Mouse (Mus musculus): ENCODE data around the gene Uap1.
A peak's percentile ranks its signal among the peaks of the same experiment; 100 is the strongest.

Uap1 gene

DNA sequence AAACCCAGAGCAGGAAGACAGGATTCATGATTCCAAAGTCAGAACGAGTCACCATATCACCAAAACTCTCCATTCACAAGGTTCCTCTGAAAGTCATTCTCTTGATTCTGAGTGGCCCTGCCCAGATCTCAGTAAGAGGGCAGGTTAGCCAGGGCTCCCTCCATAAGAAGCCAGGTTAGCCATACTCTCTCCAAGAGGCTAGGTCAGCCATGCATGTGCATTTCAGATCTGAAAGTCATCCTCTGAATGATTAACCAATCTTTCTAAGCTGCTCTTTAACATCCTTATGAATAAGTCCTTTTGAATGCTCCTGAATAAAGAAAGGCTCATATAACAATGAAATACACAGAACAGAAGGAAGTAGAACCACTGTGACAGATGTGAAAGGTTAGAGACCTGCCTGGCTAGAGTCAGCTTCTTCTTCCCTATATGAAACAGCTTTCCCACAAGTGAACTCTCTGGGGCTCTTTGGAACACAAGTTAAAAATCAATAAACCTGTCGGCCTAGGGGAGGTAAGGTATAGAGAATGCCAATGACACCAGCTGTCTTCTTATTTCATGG is 10.6 kb downstream of the Uap1 start:
- no peak for DNase-seq (ENCODE audit: low read depth)

DNA sequence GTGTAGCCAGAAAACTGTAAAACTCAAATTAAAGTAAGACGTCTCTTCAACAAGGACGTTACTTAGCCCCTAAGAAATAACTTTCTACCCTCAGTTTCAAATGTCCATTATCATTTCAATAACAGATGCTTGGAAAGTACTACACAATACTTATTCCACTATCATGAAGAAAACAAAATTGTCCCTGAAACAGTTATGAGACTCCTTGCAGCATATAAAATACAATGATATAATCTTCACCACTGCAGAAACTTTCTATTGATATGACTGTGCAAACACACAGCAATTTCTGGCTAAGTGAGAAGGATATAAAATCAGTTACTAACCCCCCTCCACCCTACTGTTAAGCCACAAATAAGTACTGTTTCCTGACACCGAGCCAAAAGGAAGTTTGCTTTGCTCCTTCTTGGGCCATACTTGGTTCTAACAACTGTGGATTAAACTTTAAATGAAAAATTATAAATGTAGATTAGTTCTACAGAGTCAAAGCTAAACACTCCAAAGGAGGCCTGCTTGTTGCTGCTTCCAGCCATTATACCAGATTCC is 11.3 kb downstream of the Uap1 start:
- no peak for DNase-seq (ENCODE audit: low read depth)

DNA sequence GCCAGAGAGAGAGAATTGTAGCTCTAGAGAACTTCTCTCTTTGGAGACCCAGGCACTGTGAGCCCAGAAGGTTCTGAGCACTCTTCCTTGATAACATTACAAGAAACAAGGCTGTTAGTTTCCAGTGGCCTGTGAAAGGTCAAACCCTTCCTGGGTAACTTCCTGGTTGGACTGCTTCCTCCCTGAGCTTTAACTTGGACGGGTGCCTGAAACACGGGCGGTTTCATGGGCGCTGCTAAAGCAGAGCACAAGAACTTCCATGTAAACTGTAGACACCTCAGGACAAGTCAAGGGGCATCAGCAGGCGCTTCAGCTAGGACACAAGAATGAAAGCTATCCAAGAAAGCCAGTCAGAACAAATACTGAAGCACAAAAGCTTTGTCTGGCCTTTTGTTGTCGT is 12.9 kb downstream of the Uap1 start:
- no peak for DNase-seq (ENCODE audit: low read depth)

DNA sequence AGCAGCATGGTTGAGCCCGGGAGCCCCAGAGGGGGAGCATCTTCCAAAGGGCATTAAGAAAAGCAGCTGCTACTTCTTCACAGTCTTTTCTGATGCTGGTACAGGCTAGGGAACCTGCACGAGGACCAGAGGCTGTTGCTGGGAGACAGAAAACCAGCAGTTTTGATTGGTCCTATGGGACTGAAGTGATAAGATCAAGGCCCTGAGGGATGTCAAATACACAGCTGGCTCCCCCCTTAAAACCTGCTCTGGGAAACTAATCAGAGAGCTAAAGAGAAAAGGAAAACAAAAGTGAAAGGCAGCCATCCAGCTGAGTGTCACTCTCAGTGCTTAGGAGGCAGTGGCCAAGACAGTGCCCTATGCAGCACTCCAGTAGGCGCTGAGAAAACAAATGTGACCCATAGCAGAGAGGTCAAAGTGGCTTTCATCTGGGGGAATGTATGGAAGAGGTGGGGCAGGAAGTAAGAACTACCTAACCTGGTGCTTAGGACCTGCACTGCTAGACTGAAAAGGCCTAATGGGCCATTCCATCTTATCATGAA is 14.3 kb downstream of the Uap1 start:
- no peak for DNase-seq (ENCODE audit: low read depth)

DNA sequence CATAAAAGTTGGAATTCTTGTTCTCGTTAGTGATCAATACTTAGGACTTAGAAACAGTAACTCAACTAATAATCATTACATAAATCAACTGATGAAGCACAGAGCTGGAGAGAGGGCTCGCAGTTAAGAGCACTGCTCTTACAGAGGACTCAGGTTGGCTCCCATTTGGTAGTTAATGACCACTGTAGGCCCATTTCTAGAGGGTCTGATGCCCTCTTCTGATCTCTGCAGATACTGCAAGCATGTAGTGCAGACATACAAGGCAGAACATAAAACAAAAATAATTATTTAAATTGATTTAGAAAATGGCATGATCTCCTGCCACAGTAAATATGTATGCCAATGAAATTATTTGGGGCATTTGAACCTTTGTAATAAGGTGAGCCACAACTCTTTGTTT is 15.1 kb downstream of the Uap1 start:
- DNase-seq (ENCODE audit: low read depth) = no peak

DNA sequence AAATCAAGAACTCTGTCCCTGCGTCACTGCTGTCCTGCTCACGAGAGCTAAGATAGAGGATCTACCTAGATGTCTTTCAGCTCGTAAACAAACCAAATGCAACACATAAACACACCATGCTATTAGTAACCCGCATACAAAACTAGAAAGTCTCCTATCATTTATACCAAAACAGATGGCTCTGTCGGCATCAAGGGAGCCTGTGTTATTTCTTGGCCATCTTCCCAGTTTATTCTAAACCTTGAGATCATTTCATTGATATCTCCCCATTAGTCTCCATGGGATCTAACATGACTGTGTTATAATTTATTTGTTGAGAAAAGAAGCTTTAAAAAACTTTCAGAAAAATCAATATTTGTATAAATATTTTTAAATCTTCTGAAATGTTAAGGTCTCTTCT is 19.0 kb downstream of the Uap1 start:
- no peak for DNase-seq (ENCODE audit: low read depth)

DNA sequence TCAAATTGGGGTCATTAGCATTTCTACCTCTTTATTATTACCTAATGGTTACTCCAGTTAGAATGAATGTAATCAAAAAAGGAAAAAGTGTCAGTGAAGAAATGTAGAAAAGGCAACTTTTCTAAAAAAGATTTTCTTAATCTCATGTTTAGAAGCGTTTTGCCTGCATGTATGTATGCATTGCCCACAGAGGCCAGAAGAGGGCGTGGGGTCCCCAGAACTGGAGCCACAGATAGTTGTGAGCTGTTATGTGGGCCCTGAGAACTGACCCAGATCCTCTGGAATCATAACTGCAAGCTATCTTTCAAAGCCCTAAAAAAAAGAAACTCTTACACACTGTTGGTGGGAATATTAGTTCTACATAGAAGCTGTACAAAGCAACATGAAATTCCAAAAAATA is 19.5 kb downstream of the Uap1 start:
- DNase-seq (ENCODE audit: low read depth) = no peak

DNA sequence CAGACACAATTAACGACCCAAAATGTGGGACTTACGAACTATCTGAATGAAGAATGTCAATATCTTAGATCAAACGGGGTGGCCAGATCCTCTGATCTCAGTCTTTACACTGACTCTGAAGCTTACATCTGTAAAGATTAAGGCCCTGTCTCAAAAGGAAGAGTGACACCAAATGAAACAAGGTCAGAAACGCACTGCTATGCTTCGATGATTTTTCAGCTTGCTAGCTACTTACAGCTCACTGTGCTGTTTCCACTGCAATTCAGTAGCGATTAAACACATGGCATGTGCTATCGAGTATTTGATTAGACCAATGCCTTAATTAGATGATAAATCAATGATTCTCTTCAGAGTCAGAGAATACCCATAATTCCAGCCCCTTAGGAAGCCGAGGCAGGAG is 20.8 kb downstream of the Uap1 start:
- DNase-seq (ENCODE audit: low read depth) = no peak

DNA sequence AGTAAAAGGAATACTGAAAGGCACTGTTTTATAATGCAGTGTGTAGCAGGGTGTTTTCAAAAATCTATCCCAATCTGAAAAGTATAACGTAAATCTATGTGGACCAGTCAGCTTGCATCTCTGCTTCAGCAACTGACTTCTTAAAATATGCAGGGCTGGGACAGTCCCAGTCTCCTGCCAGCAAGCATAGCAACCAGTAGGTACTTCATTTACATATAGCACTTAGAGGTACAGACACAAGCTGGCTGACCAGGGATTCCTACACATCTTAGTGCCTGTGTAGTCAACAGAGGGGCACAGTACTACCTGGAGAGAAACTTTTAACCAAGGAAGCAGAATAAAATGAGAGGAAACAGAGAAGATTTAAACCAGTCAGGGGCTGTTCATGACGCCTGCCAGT is 22.2 kb downstream of the Uap1 start:
- DNase-seq (ENCODE audit: low read depth) = no peak

DNA sequence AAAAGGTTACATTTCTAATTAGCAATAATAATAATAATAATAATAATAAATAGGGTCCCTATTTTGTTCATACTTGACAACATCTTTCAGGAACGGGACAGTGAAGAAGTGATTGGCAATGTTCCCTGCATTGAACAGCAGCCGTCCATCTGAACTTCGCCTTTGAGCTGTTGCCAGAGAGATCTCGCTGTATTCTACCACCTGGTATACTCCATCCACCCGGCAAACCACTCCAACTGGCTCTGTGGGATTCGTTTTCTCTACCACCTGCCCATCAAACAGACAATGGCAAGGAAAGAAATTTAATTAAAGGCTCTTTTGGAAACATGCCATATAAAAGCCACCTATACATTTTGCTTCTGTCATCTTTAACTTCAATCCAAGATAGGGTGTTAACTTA is 23.9 kb downstream of the Uap1 start:
- DNase-seq (ENCODE audit: low read depth) = no peak

DNA sequence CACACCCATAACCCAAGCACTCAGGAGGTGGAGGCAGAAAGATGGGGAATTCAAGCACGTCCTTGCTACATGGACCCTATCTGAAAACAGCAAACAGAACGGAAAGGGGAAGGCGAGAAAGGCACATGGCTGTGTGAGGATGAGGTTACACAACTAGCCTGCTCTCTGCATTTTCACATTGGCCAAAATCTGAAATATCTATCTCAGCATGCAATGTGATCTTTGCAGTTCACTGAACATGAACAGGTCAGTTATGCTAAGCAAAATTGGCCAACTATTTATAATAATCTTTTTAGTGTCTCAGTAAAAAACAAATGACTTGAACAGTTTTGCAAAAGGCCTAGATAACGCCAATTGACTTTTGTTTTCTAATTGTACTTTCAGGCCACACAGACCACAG is 25.0 kb downstream of the Uap1 start:
- DNase-seq (ENCODE audit: low read depth) = no peak

DNA sequence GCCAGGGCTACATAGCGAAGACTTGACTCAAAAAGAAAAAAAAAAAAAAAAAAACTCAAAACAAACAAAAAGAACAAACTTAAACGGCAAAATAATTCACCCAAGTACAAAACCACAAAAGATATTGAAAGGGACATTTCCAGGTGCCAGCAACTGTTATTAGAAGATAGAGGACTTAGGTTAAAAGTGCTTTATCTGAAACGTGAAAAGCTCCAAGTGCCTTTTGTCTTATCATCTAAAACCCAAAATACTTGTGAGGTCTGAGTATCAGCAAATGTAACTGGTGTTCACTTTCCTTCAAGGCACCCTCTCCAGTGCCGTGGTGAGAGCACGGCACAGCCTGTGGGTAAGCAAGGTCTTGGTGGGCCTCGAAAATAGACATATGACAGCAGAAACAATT is 26.2 kb downstream of the Uap1 start:
- DNase-seq (ENCODE audit: low read depth) = no peak

DNA sequence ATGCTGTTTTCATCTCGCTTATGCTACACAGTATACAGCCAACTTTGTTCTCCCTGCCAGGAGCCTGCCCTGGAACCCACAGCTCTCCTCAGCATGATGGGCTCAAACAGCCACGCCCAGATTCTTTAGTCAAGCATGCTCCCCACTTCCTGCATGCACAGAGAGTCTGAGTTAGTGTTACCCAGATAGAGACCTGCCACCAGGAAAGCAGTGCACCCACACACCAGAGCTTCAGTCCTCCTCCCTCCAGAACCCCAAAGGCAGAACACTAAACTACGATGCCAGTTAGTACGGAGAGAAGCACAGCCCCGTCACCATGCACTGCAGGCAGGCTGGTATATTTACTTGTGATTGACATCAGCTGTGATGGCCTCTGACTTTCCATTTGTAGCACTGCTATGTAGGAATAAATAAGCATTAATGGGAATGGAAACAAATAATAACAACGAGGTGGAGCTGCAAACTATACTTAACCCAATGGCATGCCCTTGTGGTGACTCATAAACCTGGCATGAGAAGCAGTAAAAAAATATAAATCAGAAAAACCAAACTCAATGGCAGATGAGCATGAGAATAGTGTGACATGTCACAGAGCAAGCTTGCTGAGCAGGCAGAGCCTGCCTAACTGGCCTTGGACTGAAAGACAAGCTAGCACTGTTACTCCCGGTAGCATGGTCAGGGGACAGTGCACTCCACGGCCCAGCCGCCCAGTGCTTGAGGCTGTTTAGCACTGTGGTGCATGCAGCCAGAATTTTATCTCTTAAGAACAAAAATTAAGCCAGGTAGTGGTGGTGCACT is 26.9 kb downstream of the Uap1 start:
- peak; percentile 44 for DNase-seq (ENCODE audit: low read depth)

DNA sequence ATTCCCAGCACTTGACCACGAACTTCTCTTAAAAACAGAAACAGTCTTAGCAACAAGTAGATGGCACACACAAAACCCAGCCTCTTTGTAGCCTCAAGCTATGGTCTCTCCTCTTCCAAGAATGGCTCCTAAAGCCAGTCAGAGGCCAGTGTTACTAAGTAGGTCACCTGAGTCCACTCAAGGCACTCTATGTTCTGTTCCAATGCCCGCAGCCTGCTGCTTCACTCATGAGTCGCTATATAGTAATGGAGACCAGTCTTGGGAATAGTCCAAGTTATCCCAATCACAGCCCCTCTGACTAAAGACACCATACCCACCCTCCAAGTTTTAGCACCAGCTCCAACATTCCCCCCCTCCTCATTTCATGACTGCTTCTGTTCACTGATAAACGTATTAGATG is 29.2 kb downstream of the Uap1 start:
- no peak for DNase-seq (ENCODE audit: low read depth)

DNA sequence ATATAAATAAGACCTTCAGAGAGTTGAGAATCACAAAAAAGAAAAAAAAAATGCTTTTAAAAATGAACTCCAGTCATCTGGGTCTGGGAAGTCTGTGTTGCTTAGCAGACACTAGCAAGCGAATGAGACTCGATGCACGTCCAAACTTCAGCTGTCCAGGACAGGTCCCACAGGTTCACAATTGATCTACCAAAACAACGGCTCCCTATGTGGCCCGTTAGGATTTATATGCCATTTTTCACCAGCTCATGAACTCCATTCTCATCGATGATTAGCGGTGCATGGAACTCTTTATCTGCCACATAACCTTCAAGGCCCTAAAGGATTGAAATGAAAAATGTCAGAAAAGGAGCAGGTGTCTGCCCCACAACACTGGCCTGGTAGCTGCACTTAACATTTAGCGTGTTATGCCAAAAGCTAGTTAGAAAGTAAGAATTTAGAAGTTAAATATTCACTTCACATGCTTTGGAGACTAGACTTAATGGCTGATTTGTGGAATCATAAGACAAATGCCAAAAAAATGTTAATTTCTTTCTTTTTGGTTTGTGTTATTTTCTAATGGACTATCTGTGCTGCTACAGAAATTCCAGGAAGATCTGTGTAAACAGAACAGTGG is 32.4 kb downstream of the Uap1 start:
- no peak for DNase-seq (ENCODE audit: low read depth)

DNA sequence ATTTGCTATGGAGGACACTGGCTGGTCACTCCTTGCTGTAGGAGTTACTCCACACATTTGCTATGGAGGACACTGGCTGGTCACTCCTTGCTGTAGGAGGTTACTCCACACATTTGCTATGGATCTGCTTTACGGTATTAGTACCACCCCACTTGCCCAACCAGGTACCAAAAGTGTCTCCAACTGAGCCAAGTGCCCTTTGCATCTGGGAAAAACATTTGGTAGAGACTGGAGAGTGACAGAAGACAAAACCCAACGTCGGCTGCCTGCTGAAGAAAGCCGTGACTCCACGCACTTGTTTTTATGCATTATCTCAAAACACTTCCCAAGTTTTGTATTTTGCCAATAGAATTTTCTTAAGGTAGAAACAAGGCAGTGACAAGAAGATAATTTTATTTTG is 33.1 kb downstream of the Uap1 start:
- DNase-seq (ENCODE audit: low read depth) = no peak

DNA sequence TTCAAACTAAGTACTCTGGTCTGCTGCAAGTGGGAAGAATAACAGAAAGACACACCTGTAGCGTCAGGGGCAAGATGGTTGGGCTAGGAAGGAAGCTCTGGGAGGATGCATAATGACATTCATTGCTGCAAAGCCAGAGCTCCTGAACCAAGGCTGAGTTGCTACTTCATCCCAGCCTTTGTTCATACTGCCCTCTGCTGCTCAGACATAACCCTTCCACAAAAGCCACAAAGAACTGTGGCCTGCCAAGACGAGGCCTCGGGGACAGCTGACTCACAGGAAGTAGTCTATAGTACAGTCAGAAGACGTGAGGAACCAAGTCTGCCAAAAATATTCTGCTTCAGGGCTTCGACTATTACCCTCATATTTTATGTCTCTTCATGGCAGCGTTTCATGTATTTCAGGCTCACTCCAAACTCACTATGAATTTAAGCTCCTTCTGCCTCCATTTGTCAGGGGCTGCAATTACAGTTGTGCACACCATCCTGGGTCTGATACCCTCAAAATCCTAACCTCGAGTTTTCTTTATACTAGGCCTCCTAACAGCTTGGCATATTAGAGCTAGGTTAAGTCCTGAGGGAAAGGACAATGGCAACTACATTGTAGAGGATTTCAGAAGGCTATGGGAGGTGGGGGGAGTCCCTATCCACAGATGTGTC is 38.3 kb downstream of the Uap1 start:
- peak; percentile 67 for DNase-seq (ENCODE audit: low read depth)

DNA sequence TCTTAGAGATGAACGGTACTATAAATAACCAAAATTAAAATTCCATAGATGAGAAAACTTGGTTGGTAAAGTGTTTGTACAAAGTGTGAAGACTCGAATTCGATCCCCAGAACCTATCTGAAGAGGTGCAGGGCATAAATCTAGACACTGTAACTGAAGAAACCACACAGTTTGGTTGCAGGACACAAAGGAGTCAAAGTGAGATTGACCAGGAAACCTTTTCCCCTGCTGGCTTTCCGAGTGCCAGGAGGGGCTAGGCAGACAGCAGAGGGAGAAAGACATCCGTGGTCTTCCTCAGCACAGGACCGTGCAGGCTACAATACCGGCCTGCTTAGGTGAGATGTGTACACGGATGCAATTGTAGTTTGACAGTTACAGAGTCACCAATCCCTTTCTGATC is 40.5 kb downstream of the Uap1 start:
- DNase-seq (ENCODE audit: low read depth) = no peak

DNA sequence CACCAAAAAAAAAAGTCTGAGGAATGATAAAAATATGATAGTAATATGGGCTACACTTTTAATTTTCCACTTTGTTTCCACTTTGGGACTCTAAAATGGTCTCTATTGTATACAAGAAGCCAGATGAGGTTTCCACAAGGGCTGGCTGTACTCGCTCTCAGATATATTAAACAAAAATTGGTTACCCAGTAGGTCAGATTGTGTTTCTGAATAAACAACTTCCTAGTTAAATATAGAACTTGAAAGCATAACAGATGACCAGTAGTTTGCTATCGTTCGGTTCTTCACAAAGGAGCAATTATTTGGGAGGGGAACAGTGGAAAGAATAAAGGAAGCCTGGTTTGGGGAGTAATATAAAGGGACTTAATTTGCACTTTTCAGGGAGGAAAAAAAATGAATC is 43.8 kb downstream of the Uap1 start:
- DNase-seq (ENCODE audit: low read depth) = no peak

DNA sequence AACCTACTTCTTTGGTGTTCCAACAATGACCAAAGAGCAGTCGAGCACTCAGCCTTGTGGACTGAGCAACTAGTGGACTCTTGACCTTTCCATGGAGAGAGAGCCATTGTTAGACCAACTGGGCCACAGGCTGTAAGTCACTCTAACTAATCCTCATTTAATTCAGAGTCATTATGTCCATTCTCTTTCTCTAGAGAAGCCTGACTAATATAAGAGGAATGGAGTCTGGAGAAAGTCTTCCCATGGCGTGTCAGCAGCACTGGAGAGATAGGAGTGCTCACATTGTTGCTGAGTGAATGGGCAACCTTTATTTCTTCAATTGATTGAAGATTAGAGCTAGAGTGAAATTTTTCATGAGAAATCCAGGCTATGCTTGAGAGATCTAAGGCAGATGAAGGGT is 50.1 kb downstream of the Uap1 start:
- no peak for DNase-seq (ENCODE audit: low read depth)

DNA sequence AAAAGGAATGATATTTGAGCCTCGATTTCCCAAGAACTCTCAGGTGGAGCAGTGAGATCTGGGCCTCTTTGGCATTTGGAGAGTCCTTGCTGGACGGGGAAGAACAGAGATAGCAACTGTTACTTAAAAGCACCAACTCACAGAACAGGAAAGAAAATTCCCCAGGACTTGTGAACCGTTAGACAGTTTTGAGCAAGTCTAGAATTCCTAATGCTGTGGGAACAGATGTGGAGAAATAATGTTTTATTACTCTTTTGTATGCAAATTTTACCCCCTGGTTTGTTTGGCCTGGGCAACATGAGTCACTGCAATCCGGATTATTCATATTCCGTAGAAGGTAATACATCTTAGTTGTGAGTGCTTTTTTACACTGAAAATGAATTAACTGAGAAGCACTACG is 61.1 kb downstream of the Uap1 start:
- DNase-seq (ENCODE audit: low read depth) = no peak

DNA sequence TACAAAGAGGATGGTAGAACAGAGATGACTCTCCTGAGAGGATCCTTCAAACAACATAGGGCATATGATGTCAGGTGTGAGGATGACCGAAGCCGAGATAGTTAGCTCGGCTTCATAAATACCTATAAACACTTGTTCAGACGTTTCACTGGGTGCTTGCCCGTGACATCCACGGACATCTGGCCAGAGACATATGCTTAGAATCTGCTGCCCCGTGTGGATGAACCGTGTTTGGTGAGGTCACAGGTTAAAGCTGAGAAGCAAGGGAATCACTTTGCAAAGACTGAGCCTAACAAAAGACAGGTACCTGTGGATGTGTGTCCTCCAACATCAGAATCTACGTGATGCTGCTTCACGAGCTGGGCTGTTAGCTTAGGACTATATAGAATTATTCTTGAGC is 62.5 kb downstream of the Uap1 start:
- DNase-seq (ENCODE audit: low read depth) = no peak
